10 mouse cellular contexts compared by ENCODE assay signal in genomic region chr6:140282285-140282577, GRCm38 (mm10).
DNase-seq lines count a peak whose midpoint lies in the region; ATAC-seq lines count a peak whose summit lies in the region.
"Had no signal": no experiment of that assay in that cellular context is flagged by ENCODE, and none has a peak within 500 bp of the region (broad histone marks: within the 10 kb centered on the region; RNA-seq: fewer than 3 reads in every experiment).

No protein-coding gene starts in this region.

- DNase-seq in kidney, postnatal 10 days = peak; percentile 20
- no peak for DNase-seq in kidney, adult 9 months
- DNase-seq in Muller cell, postnatal 12 days (ENCODE audit: inconsistent ontology term) = peak; percentile 7
- no peak for DNase-seq in forebrain, embryonic 11.5 days (ENCODE audit: low spot score)
- peak; percentile 11 for DNase-seq in heart, postnatal 4 days
- no peak for DNase-seq in cerebellum, postnatal 4 days (ENCODE audit: low spot score in 2 of 2)
- DNase-seq in right cerebral cortex, postnatal 25 days = no peak
- DNase-seq: cerebellum, adult 8-10 months; liver, embryonic 13.5 days had no signal

- H3K9me3 ChIP-seq in forebrain, embryonic 11.5 days (ENCODE audit: control insufficient read depth, low read length) = no peaks in the 10 kb centered on the region
- H3K9me3 ChIP-seq: liver, embryonic 13.5 days had no signal

- WGBS in forebrain, embryonic 11.5 days = 57% methylated on average over 7 of the region's 7 CpGs

- no peaks in the 10 kb centered on the region for H3K27me3 ChIP-seq in forebrain, embryonic 11.5 days (ENCODE audit: control insufficient read depth, insufficient read depth, low read length)
- H3K27me3 ChIP-seq: liver, embryonic 13.5 days had no signal

- peak; percentile 49 for ATAC-seq in forebrain, embryonic 11.5 days (replicated peaks; ENCODE audit: low FRiP score)
- no peak for ATAC-seq in activated CD4-positive, CD25-positive, alpha-beta regulatory T cell, adult 4 months

- no peaks in the 10 kb centered on the region for H3K36me3 ChIP-seq in forebrain, embryonic 11.5 days (ENCODE audit: control insufficient read depth, insufficient read depth, low read length)
- H3K36me3 ChIP-seq: liver, embryonic 13.5 days had no signal

- peaks cover 2% of the 10 kb centered on the region; the same call in 1 of the 2 replicates for H3K4me1 ChIP-seq in forebrain, embryonic 11.5 days (replicated peaks; ENCODE audit: control insufficient read depth, insufficient read depth, low read length)

- no peak overlapping the region for H3K4me3 ChIP-seq in forebrain, embryonic 11.5 days (ENCODE audit: low read depth, low read length)
- H3K4me3 ChIP-seq: liver, embryonic 13.5 days had no signal

- H3K27ac ChIP-seq in forebrain, embryonic 11.5 days (ENCODE audit: low read depth, low read length) = 0 out of 2 replicates have a peak overlapping the region, but pooled peaks have one; percentile 18

- H3K4me2 ChIP-seq in forebrain, embryonic 11.5 days (ENCODE audit: low read depth, low read length, severe bottlenecking) = no peak overlapping the region
- H3K4me2 ChIP-seq: liver, embryonic 13.5 days had no signal

- H3K9ac ChIP-seq in forebrain, embryonic 11.5 days (ENCODE audit: low read length) = no peak overlapping the region
- H3K9ac ChIP-seq: liver, embryonic 13.5 days had no signal

Comparison
In these comparisons a context has a peak if more than half of its experiments do, and no peak if none do; other contexts are left out.
1. DNase-seq: peak in kidney, postnatal 10 days (single experiment), Muller cell, postnatal 12 days (single experiment) and heart, postnatal 4 days (single experiment); none in kidney, adult 9 months (single experiment), forebrain, embryonic 11.5 days (single experiment), cerebellum, postnatal 4 days (0 of 2) and right cerebral cortex, postnatal 25 days (single experiment).